Mouse (Mus musculus) brain, adult 10 weeks (tissue): ENCODE measurements around the gene Thap3. TPM values are rescaled to one million over a fixed set of nuclear protein-coding genes. Genes with fewer than 3 reads are reported as not detected.

Source experiments
- polyA plus RNA-seq: library from polyadenylated mRNA; stranded (reverse); fragments of 350-450 nt; fragmentation: Illumina TruSeq; extraction: RNeasy Lipid Tissue Mini Kit (QIAGEN cat#74804); gene quantifications from one replicate; pipeline ENCODE4 v1.2.3, GENCODE M21; 2015; ENCODE audit warnings: low read depth, low replicate concordance

The Thap3 gene
- 15.9 TPM for polyA plus RNA-seq

DNA sequence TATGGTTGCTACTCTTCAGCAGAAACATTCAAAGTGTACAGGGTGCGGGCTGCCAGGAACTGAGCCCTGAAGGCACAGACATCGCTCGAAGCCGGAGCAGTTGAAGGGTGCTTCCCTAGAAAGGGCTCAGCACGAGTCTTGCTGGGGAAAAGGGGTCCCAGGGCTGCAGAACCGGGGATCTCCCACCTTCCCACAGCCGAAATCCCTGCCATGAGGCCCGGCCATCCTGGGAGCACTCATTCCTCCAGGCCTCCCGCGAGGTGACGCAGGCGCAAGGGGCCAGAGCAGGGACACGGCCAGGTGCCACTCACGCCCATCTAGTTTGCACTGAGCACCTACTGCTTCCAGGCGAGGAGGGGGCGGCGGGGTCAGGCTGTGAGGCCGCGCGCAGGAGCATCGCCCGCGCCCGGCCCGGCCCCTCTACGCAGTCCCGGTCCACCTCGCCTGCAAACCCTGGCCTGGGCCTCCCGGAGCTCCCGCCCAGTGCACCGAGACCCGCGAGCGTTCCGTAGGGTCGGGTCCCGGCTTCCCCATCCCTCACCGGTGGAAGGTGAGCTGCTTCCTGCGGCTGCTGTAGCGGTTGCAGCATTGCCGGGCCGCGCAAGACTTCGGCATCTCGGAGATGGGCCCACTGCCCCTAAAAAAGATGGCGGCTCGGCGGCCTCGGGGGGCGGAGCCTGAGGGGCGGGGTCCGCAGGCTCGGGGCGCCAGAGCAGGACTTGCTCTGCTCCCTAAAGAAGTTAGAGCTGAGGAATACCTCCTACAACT lies at the start of gene Thap3:
TSS of gene Thap3 (minus strand) at position 656 of the 768 bp plus-strand sequence.

DNA sequence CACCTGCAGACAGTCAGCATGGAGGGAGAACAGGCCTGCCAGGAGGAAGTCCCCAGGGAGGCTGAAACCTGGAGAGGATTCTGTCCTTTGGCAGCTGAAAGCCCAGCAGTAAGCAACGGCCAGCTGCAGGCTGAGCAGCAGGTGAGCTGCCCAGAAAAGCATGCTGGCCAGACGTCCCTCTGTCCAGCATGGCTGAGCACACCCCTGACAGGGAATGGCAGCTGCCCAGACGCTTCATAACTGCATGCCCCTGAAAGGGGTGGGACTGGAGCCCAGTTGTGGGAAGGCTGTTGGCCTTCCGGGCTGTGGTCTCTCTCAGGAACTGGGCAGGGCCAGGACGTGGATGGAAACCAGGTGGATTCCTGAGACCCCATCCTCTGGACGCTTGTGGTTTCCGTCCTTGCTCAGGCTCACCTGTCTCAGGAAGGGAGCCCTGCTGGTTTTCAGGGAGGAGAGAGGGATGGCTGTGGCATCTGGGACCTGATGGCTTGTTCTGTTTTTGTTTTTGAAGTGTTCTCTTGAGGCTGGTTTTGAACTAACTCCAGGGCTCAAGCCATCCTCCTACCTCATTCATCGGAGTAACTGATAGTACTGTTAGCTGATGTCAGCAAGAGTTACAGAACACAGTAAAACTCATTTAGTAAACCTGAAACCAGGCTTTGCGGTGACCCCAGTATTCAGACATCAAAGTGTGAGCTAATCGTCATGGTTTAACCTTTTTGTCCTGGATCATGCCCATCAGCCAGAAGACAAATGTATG lies 49.6 kb upstream of the Thap3 start, which contains the start of gene Tas1r1:
TSS of gene Tas1r1 (minus strand) at position 344 of the 760 bp plus-strand sequence.

GRCm38 (mm10) chr4:152027524-152027923 lies 38.7 kb upstream of the Thap3 start, which contains the start of gene Zbtb48:
TSS of gene Zbtb48 (minus strand) at chr4:152027671.

GRCm38 (mm10) chr4:152008622-152009075 lies 19.9 kb upstream of the Thap3 start, which contains the start of gene Klhl21:
TSS of gene Klhl21 (plus strand) at chr4:152008803.

GRCm38 (mm10) chr4:151996173-151996950 lies 7.6 kb upstream of the Thap3 start, which contains the start of gene Phf13:
TSS of gene Phf13 (minus strand) at chr4:151996258.

GRCm38 (mm10) chr4:151933505-151934214 lies 55.1 kb downstream of the Thap3 start, which contains the start of gene Dnajc11:
TSS of gene Dnajc11 (plus strand) at chr4:151933691.

Other genes starting within 250 kb of the Thap3 start
- gene Camta1, start 127.1 kb downstream of the Thap3 start, polyA plus RNA-seq = 179 TPM
- gene Dnajc11, start 55.3 kb downstream of the Thap3 start, polyA plus RNA-seq = 47.0 TPM
- 11.1 TPM for gene Phf13, start 7.3 kb upstream of the Thap3 start, polyA plus RNA-seq
- 8.6 TPM for gene Klhl21, start 19.8 kb upstream of the Thap3 start, polyA plus RNA-seq
- 11.9 TPM for gene Zbtb48, start 38.7 kb upstream of the Thap3 start, polyA plus RNA-seq
- gene Tas1r1, start 49.6 kb upstream of the Thap3 start, polyA plus RNA-seq = not detected
- 14.3 TPM for gene Nol9, start 50.3 kb upstream of the Thap3 start, polyA plus RNA-seq
- 41.3 TPM for gene Plekhg5, start 83.5 kb upstream of the Thap3 start, polyA plus RNA-seq
- 8.8 TPM for gene Tnfrsf25, start 126.9 kb upstream of the Thap3 start, polyA plus RNA-seq
- 1.9 TPM for gene Espn, start 163.4 kb upstream of the Thap3 start, polyA plus RNA-seq
- not detected for gene Hes2, start 169.9 kb upstream of the Thap3 start, polyA plus RNA-seq
- gene Acot7, start 189.1 kb upstream of the Thap3 start, polyA plus RNA-seq = 442 TPM